Mouse (Mus musculus): ENCODE measurements around the gene Pde6b.
A peak's percentile ranks its signal among the peaks of the same experiment; 100 is the strongest.

The Pde6b gene

GRCm38 (mm10) chr5:108461082-108462065, 73.2 kb downstream of the Pde6b start, which contains the start of gene Pcgf3:
Pcgf3 (plus strand) TSS chr5:108461232.
- DNase-seq (ENCODE audit: low read depth, low spot score): peak; percentile 92

GRCm38 (mm10) chr5:108462446-108462845, 74.3 kb downstream of the Pde6b start:
- no peak for DNase-seq (ENCODE audit: low read depth, low spot score)

GRCm38 (mm10) chr5:108465131-108465891, 77.1 kb downstream of the Pde6b start:
- DNase-seq (ENCODE audit: low read depth, low spot score): no peak

GRCm38 (mm10) chr5:108466647-108467046, 78.5 kb downstream of the Pde6b start:
- DNase-seq (ENCODE audit: low read depth, low spot score): no peak

- no peak for DNase-seq (ENCODE audit: low read depth, low spot score)
Measured at GRCm38 (mm10) chr5:108469617-108470016, 81.4 kb downstream of the Pde6b start.

- no peak for DNase-seq (ENCODE audit: low read depth, low spot score)
Measured at GRCm38 (mm10) chr5:108473737-108474136, 85.5 kb downstream of the Pde6b start.

GRCm38 (mm10) chr5:108475977-108476376, 87.8 kb downstream of the Pde6b start:
- no peak for DNase-seq (ENCODE audit: low read depth, low spot score)
